ENCODE assay signal across 11 mouse cellular contexts in genomic region chrX:76200607-76201006, GRCm38 (mm10).
"Had no signal": no experiment of that assay in that cellular context is flagged by ENCODE, and none has a peak within 500 bp of the region (broad histone marks: within the 10 kb centered on the region; RNA-seq: fewer than 3 reads in every experiment).

No protein-coding gene starts in this region.

- ATAC-seq: midbrain, embryonic 16.5 days had no signal

- H3K9ac ChIP-seq: lung, embryonic 14.5 days; midbrain, embryonic 12.5 days; neural tube, embryonic 13.5 days; neural tube, embryonic 15.5 days had no signal

- H3K27me3 ChIP-seq: midbrain, embryonic 12.5 days; neural tube, embryonic 13.5 days; neural tube, embryonic 15.5 days had no signal

- H3K36me3 ChIP-seq: midbrain, embryonic 10.5 days; midbrain, embryonic 12.5 days; neural tube, embryonic 13.5 days; neural tube, embryonic 15.5 days had no signal

- H3K4me3 ChIP-seq: midbrain, embryonic 10.5 days; midbrain, embryonic 12.5 days; myocyte; neural tube, embryonic 13.5 days; neural tube, embryonic 15.5 days had no signal

- H3K27ac ChIP-seq: midbrain, embryonic 10.5 days; midbrain, embryonic 12.5 days; neural tube, embryonic 13.5 days; neural tube, embryonic 15.5 days had no signal

- H3K4me1 ChIP-seq: midbrain, embryonic 10.5 days; midbrain, embryonic 12.5 days; neural tube, embryonic 13.5 days; neural tube, embryonic 15.5 days had no signal

- DNase-seq: spleen, adult 18-20 months; thymus, adult 18-20 months; thymus, postnatal 14 days; thymus, postnatal 36 days had no signal

- H3K4me2 ChIP-seq: lung, embryonic 14.5 days; midbrain, embryonic 12.5 days; neural tube, embryonic 13.5 days; neural tube, embryonic 15.5 days had no signal

- H3K9me3 ChIP-seq: midbrain, embryonic 10.5 days; midbrain, embryonic 12.5 days; neural tube, embryonic 13.5 days; neural tube, embryonic 15.5 days had no signal
